Mouse (Mus musculus): ENCODE results near the gene Fkbp2.

Gene Fkbp2

GRCm38 (mm10) chr19:6940396-6941351, 39.6 kb downstream of the Fkbp2 start:
- DNase-seq (ENCODE audit: low spot score in 2 of 2) = peak; percentile 26 to 41

GRCm38 (mm10) chr19:6939106-6940002, 40.9 kb downstream of the Fkbp2 start:
- no peak for DNase-seq (ENCODE audit: low spot score in 2 of 2)

- DNase-seq (ENCODE audit: low spot score in 2 of 2) = no peak
Observed at GRCm38 (mm10) chr19:6937541-6938465, 42.5 kb downstream of the Fkbp2 start.

GRCm38 (mm10) chr19:6936299-6936698, 44.0 kb downstream of the Fkbp2 start:
- DNase-seq (ENCODE audit: low spot score in 2 of 2) = peak in 1 of 2 experiments; percentile 51

- no peak for DNase-seq (ENCODE audit: low spot score in 2 of 2)
Observed at GRCm38 (mm10) chr19:6934195-6934977, 45.9 kb downstream of the Fkbp2 start, which contains the start of gene Kcnk4. Kcnk4 (minus strand) TSS chr19:6934515.

- no peak for DNase-seq (ENCODE audit: low spot score in 2 of 2)
Observed at GRCm38 (mm10) chr19:6933436-6934194, 46.7 kb downstream of the Fkbp2 start.

GRCm38 (mm10) chr19:6933102-6933435, 47.2 kb downstream of the Fkbp2 start:
- DNase-seq (ENCODE audit: low spot score in 2 of 2) = no peak

- no peak for DNase-seq (ENCODE audit: low spot score in 2 of 2)
Observed at GRCm38 (mm10) chr19:6932018-6932417, 48.3 kb downstream of the Fkbp2 start.

GRCm38 (mm10) chr19:6931002-6931401, 49.3 kb downstream of the Fkbp2 start:
- DNase-seq (ENCODE audit: low spot score in 2 of 2) = no peak

GRCm38 (mm10) chr19:6928080-6928479, 52.2 kb downstream of the Fkbp2 start:
- DNase-seq (ENCODE audit: low spot score in 2 of 2) = no peak
